Comparison of ENCODE assay signal across 20 mouse cellular contexts in genomic region chr19:28914598-28914997, GRCm38 (mm10). TPM values are rescaled to one million over a fixed set of nuclear protein-coding genes. Genes with fewer than 3 reads are reported as not detected.
DNase-seq lines count a peak whose midpoint lies in the region; ATAC-seq lines count a peak whose summit lies in the region.
"Had no signal": no experiment of that assay in that cellular context is flagged by ENCODE, and none has a peak within 500 bp of the region (broad histone marks: within the 10 kb centered on the region; RNA-seq: fewer than 3 reads in every experiment).

No protein-coding gene starts in this region.

- no peak overlapping the region for H3K9ac ChIP-seq in forebrain, embryonic 15.5 days (replicated peaks)
- H3K9ac ChIP-seq: embryonic facial prominence, embryonic 12.5 days; forebrain, embryonic 13.5 days; forebrain, postnatal 0 days had no signal

- ATAC-seq in megakaryocyte, adult 5-6 weeks (ENCODE audit: poor library complexity, severe bottlenecking), result no peak
- peak; percentile 44 to 71; a peak in 3 of 4 replicates for ATAC-seq in hematopoietic stem cell, adult 5-6 weeks (replicated peaks in 1 of 2; ENCODE audit: insufficient read depth in 1 of 2, low FRiP score in 2 of 2, low TSS enrichment in 1 of 2, low read depth in 1 of 2, poor library complexity in 2 of 2, severe bottlenecking in 2 of 2)
- no peak for ATAC-seq in forebrain, embryonic 15.5 days (replicated peaks)
- ATAC-seq: forebrain, embryonic 13.5 days; forebrain, postnatal 0 days had no signal

- no peaks in the 10 kb centered on the region for H3K9me3 ChIP-seq in megakaryocyte, embryonic 14.5 days
- no peaks in the 10 kb centered on the region for H3K9me3 ChIP-seq in forebrain, embryonic 15.5 days
- H3K9me3 ChIP-seq: embryonic facial prominence, embryonic 10.5 days; embryonic facial prominence, embryonic 12.5 days; forebrain, embryonic 13.5 days had no signal

- no peaks in the 10 kb centered on the region for H3K27me3 ChIP-seq in megakaryocyte, embryonic 14.5 days (replicated peaks)
- no peaks in the 10 kb centered on the region for H3K27me3 ChIP-seq in forebrain, embryonic 15.5 days
- H3K27me3 ChIP-seq: embryonic facial prominence, embryonic 12.5 days; forebrain, embryonic 13.5 days had no signal

- 82% methylated on average over 6 of the region's 6 CpGs for WGBS in forebrain, embryonic 15.5 days

- H3K27ac ChIP-seq in forebrain, embryonic 15.5 days (replicated peaks), result no peak overlapping the region
- H3K27ac ChIP-seq: embryonic facial prominence, embryonic 10.5 days; embryonic facial prominence, embryonic 12.5 days; forebrain, embryonic 13.5 days had no signal

- DNase-seq in c-Kit-positive CD71-negative TER-119-negative erythroid progenitor cells, embryonic 14.5 days (ENCODE audit: low read depth), result peak; percentile 10
- no peak for DNase-seq in cerebellum, adult 18-20 months
- DNase-seq in right cerebral cortex, adult 18-20 months, result no peak
- DNase-seq: adrenal gland, adult 2 months; adrenal gland, postnatal 10 days; adrenal gland, postnatal 25 days; cerebellum, adult 11-12 months; cerebellum, adult 8-10 months; cerebellum, adult 9-11 months; cerebellum, postnatal 14 days; cerebellum, postnatal 36 days; forebrain, postnatal 0 days had no signal

- H3K4me1 ChIP-seq in megakaryocyte, embryonic 14.5 days, result peaks cover 64% of the 10 kb centered on the region
- H3K4me1 ChIP-seq in forebrain, embryonic 15.5 days, result no peaks in the 10 kb centered on the region
- H3K4me1 ChIP-seq: forebrain, embryonic 13.5 days had no signal

- no peak overlapping the region for H3K4me2 ChIP-seq in forebrain, embryonic 15.5 days (replicated peaks)
- H3K4me2 ChIP-seq: embryonic facial prominence, embryonic 12.5 days; forebrain, embryonic 13.5 days had no signal

- H3K36me3 ChIP-seq in megakaryocyte, embryonic 14.5 days (replicated peaks; ENCODE audit: low read length), result no peaks in the 10 kb centered on the region
- H3K36me3 ChIP-seq in forebrain, embryonic 15.5 days, result no peaks in the 10 kb centered on the region
- H3K36me3 ChIP-seq: embryonic facial prominence, embryonic 10.5 days; embryonic facial prominence, embryonic 12.5 days had no signal

- H3K4me3 ChIP-seq in megakaryocyte, embryonic 14.5 days (replicated peaks), result peak overlapping the region; percentile 56
- no peak overlapping the region for H3K4me3 ChIP-seq in forebrain, embryonic 15.5 days
- H3K4me3 ChIP-seq: embryonic facial prominence, embryonic 10.5 days; embryonic facial prominence, embryonic 12.5 days; forebrain, embryonic 13.5 days had no signal

RNA-seq across cellular contexts. Expression of gene Plpp6, which starts 49.2 kb away (rescaled TPM):
- 5.6 and 7.0 TPM in 2 replicates for polyA plus RNA-seq in megakaryocyte, embryonic 14.5 days (2012; ENCODE audit: insufficient read depth, low replicate concordance)
- 15.6 and 16.1 TPM in 2 replicates for total RNA-seq in megakaryocyte, adult 5-6 weeks (2015)
- 6.7 and 7.2 TPM in 2 replicates for total RNA-seq in megakaryocyte, adult 5-6 weeks (2017)
- total RNA-seq in hematopoietic stem cell, adult 5-6 weeks (2017), result 8.2 and 9.8 TPM in 2 replicates
- polyA plus RNA-seq in forebrain, embryonic 15.5 days (2015; fragmentation: Nextera tagmentation; extraction: Ambion mirVana), result 8.4 and 8.8 TPM in 2 replicates

RNA-seq across cellular contexts. Expression of gene 4430402I18Rik, which starts 53.0 kb away (rescaled TPM):
- not detected in 2 replicates for polyA plus RNA-seq in megakaryocyte, embryonic 14.5 days (2012; ENCODE audit: insufficient read depth, low replicate concordance)
- total RNA-seq in megakaryocyte, adult 5-6 weeks (2015), result 0.11 TPM in 1 of 2 replicates, not detected in the other
- total RNA-seq in megakaryocyte, adult 5-6 weeks (2017), result 0.11 TPM in 1 of 2 replicates, not detected in the other
- 0.75 TPM in 1 of 2 replicates, not detected in the other for total RNA-seq in hematopoietic stem cell, adult 5-6 weeks (2017)
- polyA plus RNA-seq in forebrain, embryonic 15.5 days (2015; fragmentation: Nextera tagmentation; extraction: Ambion mirVana), result 2.4 TPM in 2 replicates
- total RNA-seq: MEL had no signal

Comparison
In these comparisons a context has a peak if more than half of its experiments do, and no peak if none do; other contexts are left out.
1. ATAC-seq: peak in hematopoietic stem cell, adult 5-6 weeks (2 of 2); none in megakaryocyte, adult 5-6 weeks (single experiment) and forebrain, embryonic 15.5 days (single experiment).